Mouse (Mus musculus) embryonic facial prominence, embryonic 10.5 days (tissue): ENCODE results near the gene 2410137M14Rik. TPM values are rescaled to one million over a fixed set of nuclear protein-coding genes. Genes with fewer than 3 reads are reported as not detected.

Source experiments
- DNase-seq: peaks from one replicate; pipeline ENCODE4 v3.0.0-alpha.2; 2017; ENCODE audit warnings: low spot score
- H3K27ac ChIP-seq: fragments of 300-500 bp; sonication (generic); replicated peaks from 2 replicates; pipeline ENCODE4 v1.5.1; 2016; ENCODE audit warnings: mild to moderate bottlenecking
- H3K27me3 ChIP-seq: fragments of 300-500 bp; sonication (generic); replicated peaks from 2 replicates; pipeline ENCODE4 v1.6.1; 2016; ENCODE audit warnings: low read depth, mild to moderate bottlenecking; ENCODE audit not compliant: poor library complexity, severe bottlenecking
- H3K36me3 ChIP-seq: fragments of 300-500 bp; sonication (generic); replicated peaks from 2 replicates; pipeline ENCODE4 v1.6.1; 2016; ENCODE audit warnings: mild to moderate bottlenecking, moderate library complexity
- H3K4me1 ChIP-seq: fragments of 300-500 bp; sonication (generic); 2 replicates; pipeline ENCODE4 v1.6.1; 2016
- H3K4me3 ChIP-seq: fragments of 300-500 bp; sonication (generic); 2 replicates; pipeline ENCODE4 v1.5.1; 2016; ENCODE audit warnings: mild to moderate bottlenecking, moderate library complexity
- H3K9me3 ChIP-seq: fragments of 300-500 bp; sonication (generic); 2 replicates; pipeline ENCODE4 v1.6.1; 2016; ENCODE audit warnings: mild to moderate bottlenecking
- WGBS: fragments of 180-500 bp; shearing (Covaris S2); methylation state at CpG from one replicate; pipeline ENCODE4 v1.1.7; 2016; 5-methylcytosine and 5-hydroxymethylcytosine counted together
- polyA plus RNA-seq: library from polyadenylated mRNA; unstranded; fragments of >200 nt; fragmentation: Nextera tagmentation; extraction: Ambion mirVana; gene quantifications from 2 replicates; pipeline ENCODE4 v1.2.1, GENCODE M21; 2016

Gene 2410137M14Rik
- polyA plus RNA-seq, 1 experiment from 2014 or later: not detected

DNA sequence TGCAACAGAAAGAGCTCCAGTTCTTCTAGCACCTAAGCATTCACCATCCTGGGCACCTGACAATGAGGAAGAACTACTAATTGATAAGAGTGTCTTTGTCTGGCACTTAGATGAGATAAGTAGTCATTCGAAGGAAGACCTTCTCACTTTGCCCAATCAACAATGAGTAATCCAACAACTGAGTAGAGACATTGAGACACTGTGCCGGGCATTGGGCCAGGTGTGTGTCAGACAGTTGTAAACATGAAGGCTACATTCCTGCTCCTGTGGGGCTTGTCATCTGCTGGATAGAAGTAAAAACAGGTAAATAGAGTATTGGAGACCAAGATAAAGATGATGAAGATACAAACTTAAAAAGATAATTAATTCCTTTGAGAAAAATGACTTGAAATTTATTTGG lies 43.0 kb downstream of the 2410137M14Rik start:
- H3K9me3 ChIP-seq: no peaks in the 10 kb centered on the region
- H3K36me3 ChIP-seq: no peaks in the 10 kb centered on the region
- no peak overlapping the region for H3K27ac ChIP-seq
- WGBS: 89% methylated on average over 2 of the region's 2 CpGs
- H3K4me1 ChIP-seq: peaks cover 6% of the 10 kb centered on the region
- peaks cover 32% of the 10 kb centered on the region for H3K27me3 ChIP-seq
- no peak for DNase-seq
- H3K4me3 ChIP-seq: no peak overlapping the region

DNA sequence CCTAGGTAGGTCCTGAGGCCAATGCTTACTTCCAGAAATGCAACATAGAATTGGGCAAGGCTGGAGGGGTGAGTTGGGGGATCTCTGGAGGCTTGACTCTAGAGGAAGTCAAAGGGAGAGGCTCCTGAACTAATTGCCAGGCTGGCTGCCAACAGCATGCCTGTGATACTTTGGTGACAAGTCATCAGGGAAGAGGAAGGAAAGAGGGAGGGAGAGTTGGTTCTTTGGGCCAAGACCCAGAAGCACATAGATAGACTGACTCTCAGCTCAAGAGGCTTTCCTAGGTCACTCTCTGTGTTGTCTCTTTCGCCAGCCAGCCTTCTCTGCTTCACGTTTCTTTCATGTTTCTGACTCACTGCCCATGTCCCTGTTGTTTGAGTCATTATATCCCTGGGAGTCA lies 49.2 kb downstream of the 2410137M14Rik start:
- WGBS: 82% methylated on average over 2 of the region's 2 CpGs

DNA sequence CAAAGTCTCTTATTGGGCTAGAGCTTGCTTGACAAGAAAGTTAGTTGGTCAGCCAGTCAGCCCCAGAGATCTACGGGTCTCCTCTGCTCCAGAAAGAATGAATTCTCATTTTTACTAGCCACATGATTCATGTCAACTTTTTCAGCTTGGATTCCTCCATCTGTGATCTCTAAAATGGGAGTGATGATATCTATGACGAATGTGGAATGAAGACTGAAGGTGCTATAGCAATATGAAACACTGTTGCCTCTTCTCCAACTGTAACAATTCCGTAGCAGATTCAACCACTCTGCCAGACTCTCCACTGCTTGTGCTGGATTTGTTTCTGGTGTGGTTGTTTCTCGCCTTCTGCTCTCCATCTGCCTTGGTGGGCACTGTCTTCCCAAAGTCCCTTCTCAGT lies 49.9 kb downstream of the 2410137M14Rik start:
- no peaks in the 10 kb centered on the region for H3K4me1 ChIP-seq
- H3K27me3 ChIP-seq: no peaks in the 10 kb centered on the region
- no peak overlapping the region for H3K27ac ChIP-seq
- H3K9me3 ChIP-seq: no peaks in the 10 kb centered on the region
- WGBS: 86% methylated on average over 4 of the region's 4 CpGs
- H3K36me3 ChIP-seq: no peaks in the 10 kb centered on the region
- DNase-seq: no peak
- no peak overlapping the region for H3K4me3 ChIP-seq

More for the DNA sequence above, 49.2 kb downstream of the 2410137M14Rik start:
- Histone ChIP-seq H3K36me3 (no peaks in the 10 kb centered on the region), H3K27ac (no peak overlapping the region), H3K27me3 (no peaks in the 10 kb centered on the region; the same call in 1 of the 2 replicates), H3K4me1 (no peaks in the 10 kb centered on the region), H3K9me3 (no peaks in the 10 kb centered on the region), H3K4me3 (no peak overlapping the region)
- DNase-seq: no peak

DNA sequence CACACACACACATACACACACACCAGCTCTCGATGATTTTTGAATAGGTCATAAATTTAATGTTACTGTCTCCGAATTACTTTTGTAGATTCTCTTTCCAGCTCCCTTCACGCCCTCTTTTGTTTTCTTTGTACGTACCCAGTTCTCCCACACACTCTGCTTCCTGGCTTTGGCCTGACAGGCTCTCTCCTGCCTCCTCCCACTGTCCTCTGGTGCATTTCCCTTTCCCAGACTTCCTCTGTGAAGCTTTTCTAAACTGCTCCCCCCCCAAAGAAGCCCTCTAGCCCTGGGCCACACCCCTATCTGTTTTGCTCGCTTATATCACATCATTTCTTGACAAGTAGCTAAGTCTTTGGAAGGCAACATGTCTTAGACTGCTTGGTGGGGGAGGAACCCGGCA lies 50.8 kb downstream of the 2410137M14Rik start:
- H3K36me3 ChIP-seq: no peaks in the 10 kb centered on the region
- no peaks in the 10 kb centered on the region for H3K27me3 ChIP-seq
- 77% methylated on average over 6 of the region's 6 CpGs for WGBS
- no peaks in the 10 kb centered on the region for H3K4me1 ChIP-seq
- no peaks in the 10 kb centered on the region for H3K9me3 ChIP-seq
- no peak overlapping the region for H3K4me3 ChIP-seq
- H3K27ac ChIP-seq: no peak overlapping the region
- DNase-seq: no peak

DNA sequence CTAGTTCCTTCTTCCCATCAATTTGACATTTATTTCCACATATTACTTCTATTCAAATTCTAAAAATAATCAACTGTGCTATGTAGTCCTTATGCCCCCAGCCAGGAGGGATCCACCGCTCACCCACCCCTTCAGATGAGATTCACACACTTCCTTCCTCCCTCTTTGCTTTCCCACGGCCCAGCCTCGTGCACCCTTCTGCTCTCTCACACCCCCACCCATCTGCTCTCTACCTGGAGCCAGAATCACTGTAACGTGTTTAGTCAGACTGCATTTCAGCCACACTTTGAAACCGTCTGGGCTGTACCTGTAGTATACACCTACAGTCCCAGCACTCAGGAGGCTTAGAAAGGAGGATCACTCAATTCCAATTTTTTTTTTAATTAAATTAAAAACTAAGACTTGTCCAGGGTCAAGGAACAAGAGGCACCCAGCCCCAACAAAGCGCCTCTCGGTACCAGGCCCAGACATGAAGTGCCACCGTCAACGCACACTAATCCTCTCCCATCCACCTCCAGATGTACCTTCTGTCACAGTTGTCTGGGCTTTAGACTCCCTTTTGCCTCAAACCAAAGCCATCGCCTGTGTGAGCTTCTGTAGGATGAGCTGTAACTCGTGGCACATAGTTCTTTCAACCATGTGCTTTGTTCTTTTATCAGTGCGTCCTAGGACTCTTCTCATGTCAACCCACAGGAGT lies 51.7 kb downstream of the 2410137M14Rik start:
- Histone ChIP-seq H3K4me1 (no peaks in the 10 kb centered on the region), H3K27me3 (no peaks in the 10 kb centered on the region), H3K27ac (no peak overlapping the region), H3K4me3 (no peak overlapping the region), H3K9me3 (no peaks in the 10 kb centered on the region), H3K36me3 (no peaks in the 10 kb centered on the region)
- no peak for DNase-seq
- 79% methylated on average over 12 of the region's 12 CpGs for WGBS

Other genes starting within 250 kb of the 2410137M14Rik start
- gene H2-M10.5, start 208.3 kb downstream of the 2410137M14Rik start, polyA plus RNA-seq: not detected in 2 replicates
- not detected in 2 replicates for gene H2-M10.6, start 169.1 kb downstream of the 2410137M14Rik start, polyA plus RNA-seq
- gene Trim26, start 144.1 kb downstream of the 2410137M14Rik start, polyA plus RNA-seq: 42.1 and 45.6 TPM in 2 replicates
- 0.21 and 0.36 TPM in 2 replicates for gene Trim15, start 114.0 kb downstream of the 2410137M14Rik start, polyA plus RNA-seq
- gene Trim10, start 111.7 kb downstream of the 2410137M14Rik start, polyA plus RNA-seq: 5.8 and 6.0 TPM in 2 replicates
- gene Trim40, start 91.1 kb downstream of the 2410137M14Rik start, polyA plus RNA-seq: not detected in 2 replicates
- not detected in 2 replicates for gene Trim31, start 83.1 kb downstream of the 2410137M14Rik start, polyA plus RNA-seq
- not detected in 2 replicates for gene Rnf39, start 38.3 kb downstream of the 2410137M14Rik start, polyA plus RNA-seq
- 151 and 153 TPM in 2 replicates for gene Ppp1r11, start 29.5 kb downstream of the 2410137M14Rik start, polyA plus RNA-seq
- gene Znrd1, start 22.7 kb downstream of the 2410137M14Rik start, polyA plus RNA-seq: 95.1 and 100 TPM in 2 replicates
- 7.2 and 9.7 TPM in 2 replicates for gene Znrd1as, start 22.6 kb downstream of the 2410137M14Rik start, polyA plus RNA-seq
- gene H2-M5, start 8.3 kb upstream of the 2410137M14Rik start, polyA plus RNA-seq: 0.52 and 0.87 TPM in 2 replicates
- gene Zfp57, start 19.9 kb upstream of the 2410137M14Rik start, polyA plus RNA-seq: 97.0 and 106 TPM in 2 replicates
- 0.18 and 0.31 TPM in 2 replicates for gene Mog, start 42.2 kb upstream of the 2410137M14Rik start, polyA plus RNA-seq
- 7.0 and 9.4 TPM in 2 replicates for gene Gabbr1, start 64.7 kb upstream of the 2410137M14Rik start, polyA plus RNA-seq
- gene Olfr90, start 107.3 kb upstream of the 2410137M14Rik start, polyA plus RNA-seq: 0.19 TPM in 1 of 2 replicates, not detected in the other
- not detected in 2 replicates for gene Olfr91, start 117.0 kb upstream of the 2410137M14Rik start, polyA plus RNA-seq
- not detected in 2 replicates for gene Olfr92, start 138.9 kb upstream of the 2410137M14Rik start, polyA plus RNA-seq
- not detected in 2 replicates for gene Olfr93, start 180.3 kb upstream of the 2410137M14Rik start, polyA plus RNA-seq
- not detected in 2 replicates for gene Ubd, start 212.7 kb upstream of the 2410137M14Rik start, polyA plus RNA-seq
- not detected in 2 replicates for gene Olfr94, start 219.8 kb upstream of the 2410137M14Rik start, polyA plus RNA-seq
- gene Olfr95, start 231.9 kb upstream of the 2410137M14Rik start, polyA plus RNA-seq: not detected in 2 replicates
- gene Olfr96, start 238.9 kb upstream of the 2410137M14Rik start, polyA plus RNA-seq: not detected in 2 replicates